Comparison of ENCODE assay signal across 8 mouse cellular contexts in genomic region chr1:163779336-163780115, GRCm38 (mm10). TPM values are rescaled to one million over a fixed set of nuclear protein-coding genes. Genes with fewer than 3 reads are reported as not detected.
A peak's percentile ranks its signal among the peaks of the same experiment; 100 is the strongest.
DNase-seq lines count a peak whose midpoint lies in the region; ATAC-seq lines count a peak whose summit lies in the region.

TSS of gene Kifap3 (plus strand) at chr1:163779583.

- peaks cover 6% of the 10 kb centered on the region; the same call in 1 of the 2 replicates for H3K36me3 ChIP-seq in heart, embryonic 10.5 days
- peaks cover 6% of the 10 kb centered on the region for H3K36me3 ChIP-seq in kidney, embryonic 15.5 days

- H3K4me1 ChIP-seq in heart, embryonic 10.5 days, result no peaks in the 10 kb centered on the region
- H3K4me1 ChIP-seq in kidney, embryonic 15.5 days, result peaks cover 2% of the 10 kb centered on the region; the same call in 1 of the 2 replicates

- DNase-seq in 416B (ENCODE audit: low read depth) (peak; percentile 99), liver (peak; percentile 95)
- peak; percentile 100 for DNase-seq in brain, adult 2 months (ENCODE audit: low read depth, low spot score)
- DNase-seq in heart, embryonic 10.5 days (ENCODE audit: low spot score), result peak; percentile 99
- peak; percentile 90 to 93 for DNase-seq in spleen, postnatal 4 days (ENCODE audit: low spot score in 2 of 2)

- H3K9me3 ChIP-seq in heart, embryonic 10.5 days, result no peaks in the 10 kb centered on the region
- H3K9me3 ChIP-seq in kidney, embryonic 15.5 days (replicated peaks), result no peaks in the 10 kb centered on the region; the same call in 1 of the 2 replicates

- H3K27me3 ChIP-seq in heart, embryonic 10.5 days (ENCODE audit: insufficient read depth, poor library complexity, severe bottlenecking), result no peaks in the 10 kb centered on the region
- no peaks in the 10 kb centered on the region for H3K27me3 ChIP-seq in kidney, embryonic 15.5 days

- peak; percentile 100 for ATAC-seq in erythroblast, adult 5-6 weeks (replicated peaks; ENCODE audit: low FRiP score, poor library complexity, severe bottlenecking)
- peak; percentile 100 for ATAC-seq in kidney, embryonic 15.5 days (replicated peaks; ENCODE audit: low FRiP score)
- ATAC-seq in monocyte, adult 5-6 weeks (replicated peaks; ENCODE audit: insufficient number of reproducible peaks, low FRiP score, low TSS enrichment, poor library complexity, severe bottlenecking), result peak; percentile 100

- H3K4me2 ChIP-seq in kidney, embryonic 15.5 days, result peak within 1 kb of the TSS; percentile 80

- WGBS in heart, embryonic 10.5 days, result 1% methylated on average over 38 of the region's 48 CpGs
- WGBS in kidney, embryonic 15.5 days, result under 1% methylated on average over 42 of the region's 48 CpGs

- peak within 1 kb of the TSS; percentile 74 for H3K4me3 ChIP-seq in heart, embryonic 10.5 days
- H3K4me3 ChIP-seq in kidney, embryonic 15.5 days (replicated peaks), result peak within 1 kb of the TSS; percentile 86

- H3K27ac ChIP-seq in heart, embryonic 10.5 days, result peak within 1 kb of the TSS; percentile 86
- H3K27ac ChIP-seq in kidney, embryonic 15.5 days, result peak within 1 kb of the TSS; percentile 75

- H3K9ac ChIP-seq in kidney, embryonic 15.5 days, result peak within 1 kb of the TSS; percentile 77

RNA-seq across cellular contexts. Expression of gene Kifap3, which starts in this region (rescaled TPM):
- total RNA-seq in erythroblast, adult 5-6 weeks (2015; ENCODE audit: low replicate concordance), result 0.19 and 1.5 TPM in 2 replicates
- 1.3 and 1.7 TPM in 2 replicates for total RNA-seq in erythroblast, adult 5-6 weeks (2017; ENCODE audit: low replicate concordance)
- 20.2 and 20.3 TPM in 2 replicates for polyA plus RNA-seq in heart, embryonic 10.5 days (2016; fragmentation: Nextera tagmentation; extraction: Ambion mirVana)
- polyA plus RNA-seq in kidney, embryonic 15.5 days (2015; fragmentation: Nextera tagmentation; extraction: Ambion mirVana), result 29.5 and 29.7 TPM in 2 replicates
- total RNA-seq in monocyte, adult 5-6 weeks (2017), result 3.5 to 4.6 TPM (median 4.2 TPM) in 3 replicates

Comparison
In these comparisons a context has a peak if more than half of its experiments do, and no peak if none do; other contexts are left out.
1. Peak in every context shown above with its lines: DNase-seq, ATAC-seq, H3K4me3 ChIP-seq and H3K27ac ChIP-seq.